Mouse (Mus musculus): ENCODE data around the gene Mrps33. TPM values are rescaled to one million over a fixed set of nuclear protein-coding genes. Genes with fewer than 3 reads are reported as not detected.

Gene Mrps33
- polyA plus RNA-seq, 1 experiment from 2014 or later: 244 TPM

- ATAC-seq (replicated peaks; ENCODE audit: insufficient number of reproducible peaks, low FRiP score, low TSS enrichment, low read depth) (no peak), DNase-seq (ENCODE audit: low spot score) (no peak)
Observed at GRCm38 (mm10) chr6:39788408-39788807, 22.4 kb downstream of the Mrps33 start.

GRCm38 (mm10) chr6:39787783-39788182, 23.0 kb downstream of the Mrps33 start:
- no peak overlapping the region for H3K27ac ChIP-seq (replicated peaks; ENCODE audit: low read depth, low read length)
- no peak overlapping the region for H3K4me2 ChIP-seq (ENCODE audit: low read depth, low read length)
- 10% methylated on average over 9 of the region's 9 CpGs for WGBS

More at GRCm38 (mm10) chr6:39788408-39788807, 22.4 kb downstream of the Mrps33 start:
- Histone ChIP-seq H3K9ac (replicated peaks; ENCODE audit: low read length) (no peak overlapping the region), H3K9me3 (replicated peaks; ENCODE audit: control insufficient read depth, low read length) (no peaks in the 10 kb centered on the region), H3K4me1 (ENCODE audit: control insufficient read depth, insufficient read depth, low read length) (no peaks in the 10 kb centered on the region), H3K27ac (replicated peaks; ENCODE audit: low read depth, low read length) (no peak overlapping the region), H3K4me2 (ENCODE audit: low read depth, low read length) (no peak overlapping the region), H3K4me3 (ENCODE audit: low read depth, low read length) (no peak overlapping the region), H3K36me3 (replicated peaks; ENCODE audit: control insufficient read depth, insufficient read depth, low read depth, low read length) (no peaks in the 10 kb centered on the region), H3K27me3 (ENCODE audit: control insufficient read depth, insufficient read depth, low read length) (no peaks in the 10 kb centered on the region)

DNA sequence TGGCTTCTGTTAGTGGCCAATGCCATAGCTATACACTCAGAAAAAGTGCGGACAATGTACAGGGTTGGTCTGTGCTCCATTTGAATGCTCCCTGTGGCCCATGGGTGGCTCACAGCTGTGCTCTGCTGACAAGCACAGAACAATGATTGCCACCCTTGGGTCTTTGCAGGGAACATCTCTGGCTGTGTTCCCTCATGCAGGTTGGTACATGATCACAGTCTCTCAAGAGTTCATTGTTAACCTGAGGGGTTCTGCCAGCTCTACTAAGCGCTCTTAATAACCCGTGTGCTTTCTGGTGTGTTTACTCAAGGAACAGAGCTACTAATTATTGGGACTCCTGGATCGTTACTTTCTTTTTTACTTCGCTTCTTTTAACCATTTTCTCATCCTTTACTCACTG, 24.8 kb downstream of the Mrps33 start:
- Histone ChIP-seq H3K4me3 (ENCODE audit: low read depth, low read length) (no peak overlapping the region), H3K4me2 (ENCODE audit: low read depth, low read length) (no peak overlapping the region), H3K27ac (replicated peaks; ENCODE audit: low read depth, low read length) (no peak overlapping the region), H3K9me3 (replicated peaks; ENCODE audit: control insufficient read depth, low read length) (no peaks in the 10 kb centered on the region), H3K27me3 (ENCODE audit: control insufficient read depth, insufficient read depth, low read length) (no peaks in the 10 kb centered on the region), H3K4me1 (ENCODE audit: control insufficient read depth, insufficient read depth, low read length) (no peaks in the 10 kb centered on the region), H3K9ac (replicated peaks; ENCODE audit: low read length) (no peak overlapping the region), H3K36me3 (replicated peaks; ENCODE audit: control insufficient read depth, insufficient read depth, low read depth, low read length) (no peaks in the 10 kb centered on the region)
- 75% methylated on average over 5 of the region's 5 CpGs for WGBS
- ATAC-seq (replicated peaks; ENCODE audit: insufficient number of reproducible peaks, low FRiP score, low TSS enrichment, low read depth) (no peak), DNase-seq (ENCODE audit: low spot score) (no peak)

More at GRCm38 (mm10) chr6:39787783-39788182, 23.0 kb downstream of the Mrps33 start:
- no peaks in the 10 kb centered on the region for H3K9me3 ChIP-seq (replicated peaks; ENCODE audit: control insufficient read depth, low read length)
- ATAC-seq (replicated peaks; ENCODE audit: insufficient number of reproducible peaks, low FRiP score, low TSS enrichment, low read depth): no peak
- no peak overlapping the region for H3K4me3 ChIP-seq (ENCODE audit: low read depth, low read length)
- no peaks in the 10 kb centered on the region for H3K27me3 ChIP-seq (ENCODE audit: control insufficient read depth, insufficient read depth, low read length)
- DNase-seq (ENCODE audit: low spot score): peak; percentile 32
- H3K4me1 ChIP-seq (ENCODE audit: control insufficient read depth, insufficient read depth, low read length): no peaks in the 10 kb centered on the region
- H3K36me3 ChIP-seq (replicated peaks; ENCODE audit: control insufficient read depth, insufficient read depth, low read depth, low read length): no peaks in the 10 kb centered on the region
- H3K9ac ChIP-seq (replicated peaks; ENCODE audit: low read length): no peak overlapping the region

DNA sequence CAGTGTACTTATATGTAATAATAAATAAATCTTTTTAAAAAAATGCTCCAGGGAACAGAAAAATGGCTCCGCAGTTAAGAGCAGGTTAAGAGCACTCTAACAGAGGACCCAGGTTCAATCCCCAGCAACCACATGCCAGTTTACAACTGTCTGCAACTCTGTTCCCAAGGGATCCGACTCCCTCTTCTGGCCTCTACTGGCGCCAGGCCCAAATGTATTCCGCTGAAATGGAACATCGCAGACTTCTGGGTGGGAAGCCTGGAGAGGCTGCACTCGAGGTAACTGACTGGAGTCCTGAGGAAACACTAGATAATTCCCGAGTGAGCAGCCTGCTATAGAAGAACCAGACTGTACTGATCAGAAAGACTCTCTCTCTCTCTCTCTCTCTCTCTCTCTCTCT, 27.3 kb downstream of the Mrps33 start:
- WGBS: 74% methylated on average over 7 of the region's 7 CpGs

DNA sequence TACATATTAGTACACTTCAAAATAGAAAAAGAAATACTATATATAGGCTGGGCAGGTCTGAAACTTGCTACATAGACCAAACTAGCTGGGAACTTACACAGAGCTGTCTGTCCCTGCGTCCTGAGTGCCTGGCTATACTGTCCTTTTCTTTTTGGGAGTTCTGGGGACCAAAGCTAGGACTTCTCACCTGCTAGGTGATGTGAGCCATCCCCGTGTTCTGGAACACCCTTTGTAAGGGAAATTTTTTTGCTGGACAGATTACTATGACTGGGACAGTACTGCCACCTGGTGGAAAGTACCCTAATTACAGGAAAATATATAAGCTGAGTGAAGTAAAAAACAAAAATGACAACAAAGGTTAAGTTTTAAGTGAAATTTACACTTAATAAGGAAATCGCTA, 28.2 kb downstream of the Mrps33 start:
- Histone ChIP-seq H3K36me3 (replicated peaks; ENCODE audit: control insufficient read depth, insufficient read depth, low read depth, low read length) (no peaks in the 10 kb centered on the region), H3K27ac (replicated peaks; ENCODE audit: low read depth, low read length) (no peak overlapping the region), H3K9ac (replicated peaks; ENCODE audit: low read length) (no peak overlapping the region), H3K9me3 (replicated peaks; ENCODE audit: control insufficient read depth, low read length) (no peaks in the 10 kb centered on the region), H3K4me3 (ENCODE audit: low read depth, low read length) (no peak overlapping the region), H3K4me2 (ENCODE audit: low read depth, low read length) (no peak overlapping the region), H3K4me1 (ENCODE audit: control insufficient read depth, insufficient read depth, low read length) (no peaks in the 10 kb centered on the region), H3K27me3 (ENCODE audit: control insufficient read depth, insufficient read depth, low read length) (no peaks in the 10 kb centered on the region)
- ATAC-seq (replicated peaks; ENCODE audit: insufficient number of reproducible peaks, low FRiP score, low TSS enrichment, low read depth): no peak
- DNase-seq (ENCODE audit: low spot score): peak; percentile 78
- 24% methylated on average over 3 of the region's 3 CpGs for WGBS

More for the DNA sequence above, 27.3 kb downstream of the Mrps33 start:
- H3K9ac ChIP-seq (replicated peaks; ENCODE audit: low read length): no peak overlapping the region
- H3K4me2 ChIP-seq (ENCODE audit: low read depth, low read length): no peak overlapping the region
- DNase-seq (ENCODE audit: low spot score): no peak
- no peak overlapping the region for H3K27ac ChIP-seq (replicated peaks; ENCODE audit: low read depth, low read length)
- no peaks in the 10 kb centered on the region for H3K36me3 ChIP-seq (replicated peaks; ENCODE audit: control insufficient read depth, insufficient read depth, low read depth, low read length)
- H3K4me3 ChIP-seq (ENCODE audit: low read depth, low read length): no peak overlapping the region
- no peaks in the 10 kb centered on the region for H3K9me3 ChIP-seq (replicated peaks; ENCODE audit: control insufficient read depth, low read length)
- no peaks in the 10 kb centered on the region for H3K27me3 ChIP-seq (ENCODE audit: control insufficient read depth, insufficient read depth, low read length)
- ATAC-seq (replicated peaks; ENCODE audit: insufficient number of reproducible peaks, low FRiP score, low TSS enrichment, low read depth): no peak
- no peaks in the 10 kb centered on the region for H3K4me1 ChIP-seq (ENCODE audit: control insufficient read depth, insufficient read depth, low read length)

DNA sequence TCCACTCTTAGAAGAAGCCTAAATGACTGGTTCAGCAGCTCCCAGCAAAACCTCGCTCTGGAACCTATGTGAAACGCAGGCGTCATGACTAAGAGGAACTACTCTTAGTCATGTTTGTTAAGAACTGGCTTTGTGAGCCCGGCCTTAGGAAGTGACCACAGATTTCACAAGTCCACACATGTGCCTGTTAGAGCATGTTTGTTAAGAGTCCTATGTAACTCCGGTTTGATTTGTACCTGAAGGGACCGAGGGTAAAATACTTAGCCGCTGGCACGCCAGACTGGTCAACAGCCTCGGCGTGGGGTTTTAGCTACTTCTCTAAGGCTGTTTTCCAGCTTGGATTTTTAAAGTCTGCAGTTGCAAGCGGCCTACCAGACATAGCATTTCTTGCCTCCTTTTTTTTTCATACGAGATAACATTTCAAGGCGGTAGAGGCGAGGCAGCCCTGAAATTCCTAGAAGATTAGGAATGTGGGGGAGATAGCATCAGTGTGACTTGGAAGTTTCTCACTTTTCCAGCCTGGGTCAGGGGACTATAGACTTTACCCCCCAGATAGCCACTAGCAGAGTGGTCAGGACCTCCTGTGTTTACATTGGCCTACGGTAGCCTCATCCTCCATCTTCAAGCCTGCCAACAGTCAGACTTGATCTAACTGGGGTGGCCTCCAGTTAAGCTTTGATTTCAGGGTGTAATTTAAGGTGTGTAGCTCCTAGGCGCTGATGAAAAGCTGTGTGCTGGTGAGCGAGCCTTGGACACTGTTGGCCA, 28.8 kb downstream of the Mrps33 start:
- no peak overlapping the region for H3K4me3 ChIP-seq (ENCODE audit: low read depth, low read length)
- no peaks in the 10 kb centered on the region for H3K27me3 ChIP-seq (ENCODE audit: control insufficient read depth, insufficient read depth, low read length)
- H3K36me3 ChIP-seq (replicated peaks; ENCODE audit: control insufficient read depth, insufficient read depth, low read depth, low read length): no peaks in the 10 kb centered on the region
- ATAC-seq (replicated peaks; ENCODE audit: insufficient number of reproducible peaks, low FRiP score, low TSS enrichment, low read depth): no peak
- H3K4me1 ChIP-seq (ENCODE audit: control insufficient read depth, insufficient read depth, low read length): no peaks in the 10 kb centered on the region
- no peak overlapping the region for H3K9ac ChIP-seq (replicated peaks; ENCODE audit: low read length)
- peak; percentile 50 for DNase-seq (ENCODE audit: low spot score)
- no peaks in the 10 kb centered on the region for H3K9me3 ChIP-seq (replicated peaks; ENCODE audit: control insufficient read depth, low read length)
- no peak overlapping the region for H3K27ac ChIP-seq (replicated peaks; ENCODE audit: low read depth, low read length)
- no peak overlapping the region for H3K4me2 ChIP-seq (ENCODE audit: low read depth, low read length)
- WGBS: 38% methylated on average over 17 of the region's 17 CpGs

DNA sequence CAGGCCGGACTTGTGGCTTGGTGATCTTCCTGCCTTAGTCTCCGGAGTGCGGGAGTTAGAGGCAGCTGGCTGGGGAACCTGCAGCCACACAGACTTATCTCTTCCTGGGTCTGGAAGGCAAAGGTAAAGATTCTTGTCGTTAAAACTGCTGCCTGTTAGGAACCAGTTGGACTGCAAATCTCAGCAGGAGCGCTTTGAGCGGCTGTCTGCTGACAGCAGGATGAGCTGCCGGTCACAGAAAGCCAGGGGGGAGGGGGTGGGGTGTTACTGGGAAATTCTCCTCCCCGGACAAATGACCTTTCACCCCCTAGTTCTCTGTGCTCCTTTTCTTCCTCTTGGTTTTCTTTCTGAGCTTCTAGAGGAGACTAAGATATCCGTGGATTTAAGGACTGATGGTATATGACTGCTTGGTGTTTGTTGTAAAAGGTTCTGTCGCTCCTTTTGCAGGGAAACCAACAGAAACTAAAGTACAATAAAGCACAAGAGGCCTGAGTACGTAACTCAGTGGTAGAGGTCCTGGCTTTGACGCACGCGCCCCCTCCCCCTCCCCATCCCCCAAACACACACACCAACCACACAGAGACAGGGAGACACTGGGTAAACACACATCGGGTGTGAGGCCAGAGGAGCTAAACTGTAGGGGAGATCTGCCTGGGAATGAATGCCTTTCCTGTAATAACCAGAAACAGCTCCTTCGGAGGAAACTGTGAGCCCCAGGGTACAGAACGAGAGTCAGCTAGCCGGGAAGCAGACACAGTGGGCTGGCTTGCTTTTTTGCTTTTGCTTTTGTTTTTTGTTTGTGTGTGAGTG, 29.7 kb downstream of the Mrps33 start:
- Histone ChIP-seq H3K4me1 (ENCODE audit: control insufficient read depth, insufficient read depth, low read length) (no peaks in the 10 kb centered on the region), H3K9ac (replicated peaks; ENCODE audit: low read length) (peak overlapping the region; percentile 26; the same call in 1 of the 2 replicates), H3K36me3 (replicated peaks; ENCODE audit: control insufficient read depth, insufficient read depth, low read depth, low read length) (no peaks in the 10 kb centered on the region), H3K4me2 (ENCODE audit: low read depth, low read length) (peak overlapping the region; percentile 29; the same call in 1 of the 2 replicates), H3K27me3 (ENCODE audit: control insufficient read depth, insufficient read depth, low read length) (no peaks in the 10 kb centered on the region), H3K4me3 (ENCODE audit: low read depth, low read length) (no peak overlapping the region), H3K27ac (replicated peaks; ENCODE audit: low read depth, low read length) (0 out of 2 replicates have a peak overlapping the region, but pooled peaks have one; percentile 38), H3K9me3 (replicated peaks; ENCODE audit: control insufficient read depth, low read length) (no peaks in the 10 kb centered on the region)
- ATAC-seq (replicated peaks; ENCODE audit: insufficient number of reproducible peaks, low FRiP score, low TSS enrichment, low read depth): peak; percentile 72
- under 1% methylated on average over 18 of the region's 18 CpGs for WGBS
- DNase-seq (ENCODE audit: low spot score): peak; percentile 61

DNA sequence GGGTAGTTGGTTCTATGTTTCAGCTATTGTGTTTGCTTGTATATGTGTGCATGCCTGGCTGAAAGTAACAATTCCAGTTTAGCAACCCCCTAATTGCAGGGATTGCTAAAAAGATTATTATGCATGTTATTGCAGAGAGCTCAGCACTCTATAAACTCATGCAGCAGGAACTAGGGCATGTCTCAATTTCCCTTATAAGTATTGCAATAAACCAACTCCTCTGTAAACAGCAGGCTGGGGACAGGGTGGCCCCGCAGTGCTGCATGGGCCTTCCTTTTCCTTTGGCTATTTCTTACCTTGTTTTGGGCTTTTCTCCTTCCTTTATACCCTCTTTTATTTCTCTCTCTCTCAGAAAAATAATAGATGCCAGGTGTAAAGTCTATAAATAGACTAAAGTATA, 32.3 kb downstream of the Mrps33 start:
- 90% methylated on average over 1 of the region's 1 CpGs for WGBS
- no peak for ATAC-seq (replicated peaks; ENCODE audit: insufficient number of reproducible peaks, low FRiP score, low TSS enrichment, low read depth)
- no peaks in the 10 kb centered on the region for H3K27me3 ChIP-seq (ENCODE audit: control insufficient read depth, insufficient read depth, low read length)
- no peaks in the 10 kb centered on the region for H3K9me3 ChIP-seq (replicated peaks; ENCODE audit: control insufficient read depth, low read length)
- H3K9ac ChIP-seq (replicated peaks; ENCODE audit: low read length): no peak overlapping the region
- no peak for DNase-seq (ENCODE audit: low spot score)
- no peak overlapping the region for H3K27ac ChIP-seq (replicated peaks; ENCODE audit: low read depth, low read length)
- no peak overlapping the region for H3K4me2 ChIP-seq (ENCODE audit: low read depth, low read length)
- H3K4me3 ChIP-seq (ENCODE audit: low read depth, low read length): no peak overlapping the region
- H3K4me1 ChIP-seq (ENCODE audit: control insufficient read depth, insufficient read depth, low read length): no peaks in the 10 kb centered on the region
- H3K36me3 ChIP-seq (replicated peaks; ENCODE audit: control insufficient read depth, insufficient read depth, low read depth, low read length): no peaks in the 10 kb centered on the region

All from embryonic facial prominence, embryonic 11.5 days (tissue).